Mouse (Mus musculus): ENCODE data around the gene Cela1. TPM values are rescaled to one million over a fixed set of nuclear protein-coding genes. Genes with fewer than 3 reads are reported as not detected.

The Cela1 gene
- 4.6 TPM for polyA plus RNA-seq (2017; shearing (Covaris generic))

GRCm38 (mm10) chr15:100687430-100687971 lies at the start of gene Cela1:
Cela1 (minus strand) TSS chr15:100687921.

DNA sequence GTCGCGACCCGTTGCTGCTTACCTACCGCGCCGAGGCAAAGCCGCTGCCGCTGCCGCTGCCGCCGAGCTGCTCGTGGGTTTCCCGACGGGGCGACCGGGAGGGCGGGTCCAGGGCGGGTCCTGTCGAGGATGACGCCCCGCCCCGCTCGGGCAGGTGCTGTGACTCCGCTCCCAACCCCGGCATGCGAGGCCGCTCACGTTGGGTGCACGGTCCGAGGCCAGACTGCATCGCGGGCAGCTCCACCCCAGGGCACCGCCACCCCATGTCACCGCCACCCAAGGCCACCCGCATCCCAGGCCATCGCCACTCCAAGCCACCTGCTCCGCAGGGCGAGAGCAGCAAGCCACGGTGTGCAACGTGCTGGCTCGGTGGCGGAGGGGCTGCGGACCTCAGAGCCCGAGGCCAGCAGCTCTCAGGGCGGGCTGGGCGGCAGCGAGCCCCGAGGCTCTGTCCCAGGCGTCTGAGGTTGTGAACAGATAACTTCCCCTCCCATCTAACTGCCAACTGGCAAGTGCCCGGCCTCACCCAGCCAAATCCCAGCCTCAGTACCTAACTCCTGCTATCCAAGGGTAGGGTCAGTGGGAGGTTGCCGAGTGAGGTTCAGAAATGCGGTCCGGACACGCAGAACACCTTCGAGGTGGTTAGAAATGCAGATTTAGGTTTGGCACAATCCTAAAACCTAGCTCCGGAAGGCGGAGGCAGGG lies 41.7 kb upstream of the Cela1 start, which contains the start of gene Galnt6:
Galnt6 (minus strand) TSS at position 96 of the 705 bp plus-strand sequence.

DNA sequence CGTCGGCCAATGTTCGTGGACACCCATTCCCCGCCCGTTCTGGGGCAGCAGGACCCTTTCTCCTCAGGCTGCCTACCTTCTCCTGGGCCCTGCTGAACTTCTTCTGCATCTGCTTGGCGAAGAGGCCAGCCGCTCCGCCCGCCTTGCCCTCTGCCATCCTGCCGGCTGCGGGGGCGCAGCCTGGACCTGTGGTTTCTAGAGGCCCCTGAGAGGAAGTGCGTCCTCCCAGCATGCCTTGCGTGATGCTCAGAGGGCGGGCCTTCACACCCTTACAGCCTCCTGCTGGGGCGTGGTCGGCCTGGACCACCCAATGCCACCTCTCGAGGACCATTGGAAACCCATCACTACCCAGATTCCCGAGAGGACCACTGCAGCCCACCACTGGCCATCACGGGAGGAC lies 18.4 kb downstream of the Cela1 start, which contains the start of gene Bin2:
Bin2 (minus strand) TSS at position 217 of the 400 bp plus-strand sequence.

DNA sequence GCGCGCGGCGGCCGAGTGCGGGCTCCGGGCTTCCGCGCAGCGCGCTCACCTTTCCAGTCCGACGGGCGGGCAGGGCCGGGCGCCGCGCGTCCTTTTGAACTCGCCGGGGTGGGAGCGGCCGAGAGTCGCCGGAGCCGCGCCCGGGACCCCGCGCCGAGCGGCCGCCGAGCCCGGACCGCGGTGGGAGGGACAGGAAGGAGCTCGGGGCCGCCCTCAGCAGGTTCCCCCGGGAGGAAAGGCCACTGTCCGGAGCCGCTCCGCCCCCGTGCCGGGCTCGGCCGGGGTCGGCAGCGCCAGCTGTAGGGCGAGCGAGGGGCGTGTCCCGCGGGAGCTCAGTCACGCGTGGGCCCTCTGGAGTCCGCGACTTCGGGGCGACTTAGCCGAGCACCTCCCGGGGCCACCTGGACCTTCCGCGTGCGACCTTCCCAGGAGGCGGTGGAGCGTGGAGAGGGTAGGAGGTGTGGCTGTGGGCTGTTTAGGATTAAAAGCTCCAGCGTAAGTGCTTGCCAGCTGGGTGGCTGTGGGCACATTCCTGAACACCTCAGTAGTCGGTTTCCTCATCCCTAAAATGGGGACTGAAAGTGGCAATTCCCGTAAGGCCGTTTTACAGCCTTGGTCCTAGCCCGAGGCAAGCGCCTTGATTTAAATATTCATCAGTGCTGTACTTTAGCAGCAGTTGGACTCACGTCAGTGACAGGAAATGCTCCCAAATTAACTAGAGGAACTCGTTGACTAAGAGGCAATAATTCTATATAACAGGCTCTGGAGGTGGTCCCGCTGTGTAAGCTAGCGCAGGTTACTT lies 50.8 kb downstream of the Cela1 start, which contains the start of gene Smagp:
Smagp (minus strand) TSS at position 241 of the 802 bp plus-strand sequence.

Other genes with a start within 250 kb of the Cela1 start
- 49.7 TPM for gene Letmd1, start 218.9 kb downstream of the Cela1 start, polyA plus RNA-seq (2017; shearing (Covaris generic))
- 5.9 TPM for gene Csrnp2, start 192.4 kb downstream of the Cela1 start, polyA plus RNA-seq (2017; shearing (Covaris generic))
- 9.6 TPM for gene Tfcp2, start 135.9 kb downstream of the Cela1 start, polyA plus RNA-seq (2017; shearing (Covaris generic))
- 17.6 TPM for gene Pou6f1, start 87.9 kb downstream of the Cela1 start, polyA plus RNA-seq (2017; shearing (Covaris generic))
- 576 TPM for gene Dazap2, start 72.6 kb downstream of the Cela1 start, polyA plus RNA-seq (2017; shearing (Covaris generic))
- not detected for gene Smagp, start 51.0 kb downstream of the Cela1 start, polyA plus RNA-seq (2017; shearing (Covaris generic))
- 733 TPM for gene Bin2, start 18.4 kb downstream of the Cela1 start, polyA plus RNA-seq (2017; shearing (Covaris generic))
- 186 TPM for gene Galnt6, start 41.5 kb upstream of the Cela1 start, polyA plus RNA-seq (2017; shearing (Covaris generic))
- 14.6 TPM for gene Slc4a8, start 73.8 kb upstream of the Cela1 start, polyA plus RNA-seq (2017; shearing (Covaris generic))
- gene Scn8a, start 181.9 kb upstream of the Cela1 start, polyA plus RNA-seq (2017; shearing (Covaris generic)): 0.26 TPM